In the genomic region with DNA sequence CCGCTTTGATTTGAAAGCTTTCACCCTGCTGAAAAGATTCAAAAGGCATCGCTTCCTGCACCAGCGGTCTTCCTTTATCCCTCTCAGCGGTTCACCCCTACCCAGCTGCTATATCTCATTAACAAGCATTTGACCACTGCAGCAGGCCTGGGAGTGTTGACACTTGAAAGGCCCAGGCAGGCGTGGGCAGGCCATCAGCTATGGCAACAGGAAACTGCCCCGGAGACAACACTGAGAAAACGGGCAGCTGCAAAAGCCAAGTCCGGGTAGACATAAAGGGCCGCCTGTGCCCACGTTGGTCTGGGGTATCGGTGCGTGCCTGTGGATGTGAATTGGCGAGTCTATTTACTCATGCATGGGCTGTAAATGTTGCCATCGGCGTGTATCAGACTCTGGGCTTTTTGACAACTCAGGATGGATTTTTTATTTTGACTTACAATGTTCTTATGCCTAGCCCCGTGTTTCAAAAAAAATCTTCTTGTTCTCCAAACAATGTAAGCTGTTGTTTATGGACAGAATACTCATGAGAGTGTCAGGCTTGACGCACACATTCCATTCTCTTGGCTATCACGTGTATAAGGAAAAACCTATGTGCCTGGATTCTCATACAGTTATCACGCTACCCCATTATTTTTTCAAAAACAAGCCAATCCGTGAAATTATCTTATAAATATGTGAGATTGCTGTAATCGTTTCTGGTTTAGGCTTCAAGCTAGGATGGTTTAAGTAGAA, we compare ENCODE assay signal across 7 mouse cellular contexts.
A peak's percentile ranks its signal among the peaks of the same experiment; 100 is the strongest.
DNase-seq lines count a peak whose midpoint lies in the region; ATAC-seq and TF ChIP-seq lines count a peak whose summit lies in the region.

No protein-coding gene starts in this region.

- peak overlapping the region; percentile 64 for H3K4me2 ChIP-seq in forebrain, embryonic 13.5 days

- H3K4me1 ChIP-seq in ES-E14 (ENCODE audit: control insufficient read depth in 2 of 2, insufficient read depth in 2 of 2, low read length in 2 of 2, poor library complexity in 1 of 2), result no peaks in the 10 kb centered on the region
- peaks cover 13% of the 10 kb centered on the region for H3K4me1 ChIP-seq in forebrain, embryonic 13.5 days
- peaks cover 49% of the 10 kb centered on the region for H3K4me1 ChIP-seq in hindbrain, embryonic 10.5 days (replicated peaks)

- in situ Hi-C loops in ES-E14 (cut with MboI; ENCODE audit: low sequenced_read_pairs in 2 of 2, unreplicated experiment in 2 of 2), result no loop called here

- no peaks in the 10 kb centered on the region for H3K36me3 ChIP-seq in ES-E14 (ENCODE audit: control insufficient read depth, insufficient read depth, low read length, poor library complexity, severe bottlenecking)
- H3K36me3 ChIP-seq in forebrain, embryonic 13.5 days (ENCODE audit: poor library complexity, severe bottlenecking), result no peaks in the 10 kb centered on the region
- no peaks in the 10 kb centered on the region for H3K36me3 ChIP-seq in hindbrain, embryonic 10.5 days

- peak overlapping the region; percentile 22 to 30; a peak in 2 of 4 replicates for H3K4me3 ChIP-seq in ES-E14 (ENCODE audit: insufficient read depth in 1 of 2, low read depth in 1 of 2, low read length in 2 of 2, poor library complexity in 1 of 2, severe bottlenecking in 1 of 2)
- peak overlapping the region; percentile 38 for H3K4me3 ChIP-seq in forebrain, embryonic 13.5 days
- H3K4me3 ChIP-seq in hindbrain, embryonic 10.5 days, result peak overlapping the region; percentile 44

- no peak overlapping the region for H3K9ac ChIP-seq in ES-E14 (ENCODE audit: insufficient read depth, low read depth, low read length, poor library complexity, severe bottlenecking)
- H3K9ac ChIP-seq in forebrain, embryonic 13.5 days, result peak overlapping the region; percentile 59

- peak; percentile 93 for ATAC-seq in forebrain, embryonic 13.5 days

- WGBS in forebrain, embryonic 13.5 days, result 7% methylated on average over 21 of the region's 21 CpGs
- WGBS in hindbrain, embryonic 10.5 days, result 8% methylated on average over 21 of the region's 21 CpGs

- no peaks in the 10 kb centered on the region for H3K9me3 ChIP-seq in ES-E14 (ENCODE audit: control insufficient read depth, insufficient read depth, low read depth, low read length)
- no peaks in the 10 kb centered on the region for H3K9me3 ChIP-seq in forebrain, embryonic 13.5 days (replicated peaks)
- no peaks in the 10 kb centered on the region for H3K9me3 ChIP-seq in hindbrain, embryonic 10.5 days

- no peak for DNase-seq in ES-E14 (ENCODE audit: low read depth, low spot score)
- DNase-seq in adrenal gland, postnatal 36 days, result peak; percentile 15 to 32
- DNase-seq in hindbrain, embryonic 10.5 days (ENCODE audit: low spot score), result peak; percentile 88
- DNase-seq in layer of hippocampus, postnatal 10 days (ENCODE audit: low spot score in 2 of 2), result peak; percentile 55 to 70
- peak; percentile 53 for DNase-seq in lung, postnatal 25 days (ENCODE audit: low spot score)
- DNase-seq in ovary, postnatal 36 days (ENCODE audit: low spot score), result peak; percentile 62

- no peak overlapping the region for H3K27ac ChIP-seq in ES-E14 (ENCODE audit: insufficient read depth, low read depth, low read length, poor library complexity, severe bottlenecking)
- peak overlapping the region; percentile 57 for H3K27ac ChIP-seq in forebrain, embryonic 13.5 days
- H3K27ac ChIP-seq in hindbrain, embryonic 10.5 days, result peak overlapping the region; percentile 90

- H3K27me3 ChIP-seq in forebrain, embryonic 13.5 days, result peaks cover 50% of the 10 kb centered on the region
- H3K27me3 ChIP-seq in hindbrain, embryonic 10.5 days (ENCODE audit: insufficient read depth, poor library complexity, severe bottlenecking), result peaks cover 39% of the 10 kb centered on the region

TF ChIP-seq in ES-E14, 5 proteins besides CTCF, POLR2A, EP300 and RAD21:
- TF ChIP-seq ZC3H11A (IDR thresholded peaks at IDR 0.05; ENCODE audit: borderline replicate concordance, low read depth, low read length) (no peak), MAFK (IDR thresholded peaks at IDR 0.05; ENCODE audit: insufficient read depth, low read depth, low read length) (no peak), ZNF384 (IDR thresholded peaks at IDR 0.05; ENCODE audit: low read depth, low read length) (no peak), CHD2 (IDR thresholded peaks at IDR 0.05; ENCODE audit: low read depth, low read length) (no peak), HCFC1 (IDR thresholded peaks at IDR 0.05; ENCODE audit: borderline replicate concordance, insufficient read depth, low read length) (no peak)
